Mouse (Mus musculus): ENCODE results near the gene Erc2. TPM values are rescaled to one million over a fixed set of nuclear protein-coding genes. Genes with fewer than 3 reads are reported as not detected.

The Erc2 gene
- polyA plus RNA-seq, 1 experiment from 2014 or later: 1.3 TPM

GRCm38 (mm10) chr14:27628701-27629100 lies 6.5 kb downstream of the Erc2 start:
- no peak overlapping the region for H3K4me3 ChIP-seq (replicated peaks)
- no peak overlapping the region for H3K9ac ChIP-seq
- no peak overlapping the region for H3K4me2 ChIP-seq
- no peaks in the 10 kb centered on the region for H3K9me3 ChIP-seq (replicated peaks)
- WGBS (ENCODE audit: insufficient replicate concordance): 54% methylated on average over 10 of the region's 10 CpGs
- H3K4me1 ChIP-seq (replicated peaks): no peaks in the 10 kb centered on the region
- no peak overlapping the region for H3K27ac ChIP-seq (replicated peaks)
- H3K36me3 ChIP-seq (replicated peaks): no peaks in the 10 kb centered on the region
- peaks cover 9% of the 10 kb centered on the region for H3K27me3 ChIP-seq
- no peak for ATAC-seq (ENCODE audit: insufficient read depth)

DNA sequence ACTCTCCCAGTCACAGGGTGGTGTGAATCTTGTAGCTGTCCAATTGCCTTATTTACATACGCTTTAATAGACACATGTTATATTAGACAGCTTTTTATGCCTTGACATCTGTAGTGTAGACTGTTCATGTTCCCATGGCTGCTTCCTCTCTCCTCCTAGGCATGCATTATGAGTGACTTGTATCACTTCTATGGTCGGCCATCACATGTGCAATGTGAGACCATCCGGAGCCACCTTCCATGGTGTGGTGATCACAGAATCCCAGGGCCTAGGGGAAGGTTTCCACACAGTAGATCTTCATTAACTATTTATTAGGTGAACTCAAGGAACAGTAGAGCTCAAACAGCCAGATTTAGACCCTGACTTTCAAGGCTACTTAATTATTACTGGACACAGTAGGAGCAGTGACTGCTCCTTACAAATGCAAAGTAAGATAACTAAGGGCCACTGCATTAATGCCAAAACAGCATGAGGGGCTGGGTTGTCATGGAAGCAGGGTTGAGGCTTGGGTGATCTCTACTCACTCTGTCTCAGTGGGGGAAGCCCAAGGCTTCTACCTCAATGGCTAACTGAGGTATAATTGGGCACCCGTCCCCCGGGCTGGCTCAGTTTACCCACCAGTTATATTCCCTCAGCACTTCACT lies 7.3 kb downstream of the Erc2 start:
- WGBS (ENCODE audit: insufficient replicate concordance): 63% methylated on average over 5 of the region's 5 CpGs
- no peak overlapping the region for H3K9ac ChIP-seq
- H3K36me3 ChIP-seq (replicated peaks): no peaks in the 10 kb centered on the region
- H3K4me3 ChIP-seq (replicated peaks): no peak overlapping the region
- ATAC-seq (ENCODE audit: insufficient read depth): no peak
- no peaks in the 10 kb centered on the region for H3K4me1 ChIP-seq (replicated peaks)
- H3K27ac ChIP-seq (replicated peaks): no peak overlapping the region
- no peak overlapping the region for H3K4me2 ChIP-seq
- H3K9me3 ChIP-seq (replicated peaks): no peaks in the 10 kb centered on the region
- H3K27me3 ChIP-seq: 0 out of 2 replicates have a peak, but pooled peaks cover 1% of the 10 kb centered on the region

GRCm38 (mm10) chr14:27630973-27631640 lies 8.9 kb downstream of the Erc2 start:
- no peak overlapping the region for H3K4me2 ChIP-seq
- H3K27ac ChIP-seq (replicated peaks): no peak overlapping the region
- no peaks in the 10 kb centered on the region for H3K27me3 ChIP-seq
- no peaks in the 10 kb centered on the region for H3K4me1 ChIP-seq (replicated peaks)
- 62% methylated on average over 9 of the region's 9 CpGs for WGBS (ENCODE audit: insufficient replicate concordance)
- H3K9ac ChIP-seq: no peak overlapping the region
- H3K4me3 ChIP-seq (replicated peaks): no peak overlapping the region
- no peak for ATAC-seq (ENCODE audit: insufficient read depth)
- H3K9me3 ChIP-seq (replicated peaks): no peaks in the 10 kb centered on the region
- H3K36me3 ChIP-seq (replicated peaks): no peaks in the 10 kb centered on the region

GRCm38 (mm10) chr14:27634761-27635160 lies 12.5 kb downstream of the Erc2 start:
- H3K27ac ChIP-seq (replicated peaks): no peak overlapping the region
- H3K27me3 ChIP-seq: no peaks in the 10 kb centered on the region
- no peaks in the 10 kb centered on the region for H3K4me1 ChIP-seq (replicated peaks)
- no peak overlapping the region for H3K4me2 ChIP-seq
- 55% methylated on average over 6 of the region's 6 CpGs for WGBS (ENCODE audit: insufficient replicate concordance)
- no peak overlapping the region for H3K9ac ChIP-seq
- H3K36me3 ChIP-seq (replicated peaks): no peaks in the 10 kb centered on the region
- no peak overlapping the region for H3K4me3 ChIP-seq (replicated peaks)
- no peaks in the 10 kb centered on the region for H3K9me3 ChIP-seq (replicated peaks)
- no peak for ATAC-seq (ENCODE audit: insufficient read depth)

- no peaks in the 10 kb centered on the region for H3K9me3 ChIP-seq (replicated peaks)
- WGBS (ENCODE audit: insufficient replicate concordance): 49% methylated on average over 2 of the region's 2 CpGs
- no peak for ATAC-seq (ENCODE audit: insufficient read depth)
- no peak overlapping the region for H3K27ac ChIP-seq (replicated peaks)
- no peak overlapping the region for H3K9ac ChIP-seq
- H3K36me3 ChIP-seq (replicated peaks): no peaks in the 10 kb centered on the region
- H3K4me1 ChIP-seq (replicated peaks): no peaks in the 10 kb centered on the region
- no peak overlapping the region for H3K4me3 ChIP-seq (replicated peaks)
- no peak overlapping the region for H3K4me2 ChIP-seq
- H3K27me3 ChIP-seq: no peaks in the 10 kb centered on the region
Measured at GRCm38 (mm10) chr14:27636556-27636955, 14.3 kb downstream of the Erc2 start.

GRCm38 (mm10) chr14:27641382-27641781 lies 19.2 kb downstream of the Erc2 start:
- Histone ChIP-seq H3K36me3 (replicated peaks) (no peaks in the 10 kb centered on the region), H3K9ac (no peak overlapping the region), H3K4me3 (replicated peaks) (no peak overlapping the region), H3K4me2 (no peak overlapping the region), H3K27ac (replicated peaks) (no peak overlapping the region), H3K4me1 (replicated peaks) (no peaks in the 10 kb centered on the region), H3K27me3 (no peaks in the 10 kb centered on the region), H3K9me3 (replicated peaks) (no peaks in the 10 kb centered on the region)
- ATAC-seq (ENCODE audit: insufficient read depth): no peak
- 43% methylated on average over 3 of the region's 3 CpGs for WGBS (ENCODE audit: insufficient replicate concordance)

DNA sequence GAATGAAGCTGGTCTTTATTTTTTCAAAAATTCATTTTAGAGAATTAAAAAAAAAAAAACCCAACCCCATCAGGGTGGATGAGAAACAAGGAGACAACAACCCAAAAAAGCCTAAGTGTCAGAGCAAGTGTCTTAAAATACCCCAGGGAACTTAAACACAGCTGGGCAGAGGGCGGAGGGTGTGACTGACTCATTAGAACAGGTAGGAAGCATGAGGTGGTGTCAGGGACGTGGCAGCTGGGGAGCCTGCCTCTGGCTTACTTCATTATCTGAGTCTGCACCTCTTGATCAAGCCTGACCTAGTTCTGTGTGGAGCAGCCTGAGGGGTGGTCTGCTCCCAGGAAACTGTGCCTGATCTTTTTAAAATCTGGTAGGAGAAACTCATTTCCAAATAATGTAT lies 20.8 kb downstream of the Erc2 start:
- no peak overlapping the region for H3K27ac ChIP-seq (replicated peaks)
- no peak overlapping the region for H3K4me2 ChIP-seq
- H3K27me3 ChIP-seq: no peaks in the 10 kb centered on the region
- ATAC-seq (ENCODE audit: insufficient read depth): no peak
- H3K9ac ChIP-seq: no peak overlapping the region
- H3K4me1 ChIP-seq (replicated peaks): no peaks in the 10 kb centered on the region
- whole genome bisulfite sequencing (ENCODE audit: insufficient replicate concordance): 38% methylated on average over 2 of the region's 2 CpGs
- no peak overlapping the region for H3K4me3 ChIP-seq (replicated peaks)
- H3K9me3 ChIP-seq (replicated peaks): no peaks in the 10 kb centered on the region
- no peaks in the 10 kb centered on the region for H3K36me3 ChIP-seq (replicated peaks)

DNA sequence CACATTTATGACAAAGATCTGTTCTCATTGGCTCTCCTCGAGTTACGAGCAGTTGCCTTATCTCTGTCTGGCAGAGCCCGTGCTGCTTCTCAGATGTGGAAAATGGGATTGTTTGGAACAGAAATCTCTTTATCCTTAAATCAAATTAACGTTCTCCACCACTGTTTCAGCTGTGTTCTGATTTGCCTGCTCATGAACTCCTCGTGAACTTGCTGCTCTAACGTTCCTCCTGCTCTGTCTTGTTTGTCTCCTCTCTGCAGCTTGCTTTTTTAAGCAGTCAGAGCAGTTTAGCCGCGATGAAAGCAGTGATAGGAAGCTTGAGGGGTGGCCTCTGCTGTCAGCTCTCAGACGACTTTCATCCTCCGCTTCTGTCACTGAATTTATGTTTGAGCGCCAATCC lies 32.4 kb downstream of the Erc2 start:
- WGBS (ENCODE audit: insufficient replicate concordance): 26% methylated on average over 11 of the region's 11 CpGs
- no peak overlapping the region for H3K4me2 ChIP-seq
- H3K9ac ChIP-seq: no peak overlapping the region
- H3K36me3 ChIP-seq (replicated peaks): no peaks in the 10 kb centered on the region
- H3K27me3 ChIP-seq: no peaks in the 10 kb centered on the region
- H3K4me1 ChIP-seq (replicated peaks): no peaks in the 10 kb centered on the region
- H3K9me3 ChIP-seq (replicated peaks): no peaks in the 10 kb centered on the region
- ATAC-seq (ENCODE audit: insufficient read depth): no peak
- no peak overlapping the region for H3K4me3 ChIP-seq (replicated peaks)
- no peak overlapping the region for H3K27ac ChIP-seq (replicated peaks)

GRCm38 (mm10) chr14:27658616-27659015 lies 36.4 kb downstream of the Erc2 start:
- no peaks in the 10 kb centered on the region for H3K4me1 ChIP-seq (replicated peaks)
- no peaks in the 10 kb centered on the region for H3K27me3 ChIP-seq
- H3K9me3 ChIP-seq (replicated peaks): no peaks in the 10 kb centered on the region
- H3K4me3 ChIP-seq (replicated peaks): no peak overlapping the region
- WGBS (ENCODE audit: insufficient replicate concordance): 51% methylated on average over 3 of the region's 3 CpGs
- no peaks in the 10 kb centered on the region for H3K36me3 ChIP-seq (replicated peaks)
- H3K27ac ChIP-seq (replicated peaks): no peak overlapping the region
- no peak overlapping the region for H3K4me2 ChIP-seq
- no peak overlapping the region for H3K9ac ChIP-seq
- no peak for ATAC-seq (ENCODE audit: insufficient read depth)

- Histone ChIP-seq H3K27ac (replicated peaks) (no peak overlapping the region), H3K4me2 (no peak overlapping the region), H3K9me3 (replicated peaks) (no peaks in the 10 kb centered on the region), H3K4me1 (replicated peaks) (no peaks in the 10 kb centered on the region), H3K36me3 (replicated peaks) (no peaks in the 10 kb centered on the region), H3K27me3 (no peaks in the 10 kb centered on the region), H3K4me3 (replicated peaks) (no peak overlapping the region), H3K9ac (no peak overlapping the region)
- ATAC-seq (ENCODE audit: insufficient read depth): no peak
- WGBS (ENCODE audit: insufficient replicate concordance): 52% methylated on average over 4 of the region's 4 CpGs
Measured at GRCm38 (mm10) chr14:27661466-27661865, 39.2 kb downstream of the Erc2 start.

DNA sequence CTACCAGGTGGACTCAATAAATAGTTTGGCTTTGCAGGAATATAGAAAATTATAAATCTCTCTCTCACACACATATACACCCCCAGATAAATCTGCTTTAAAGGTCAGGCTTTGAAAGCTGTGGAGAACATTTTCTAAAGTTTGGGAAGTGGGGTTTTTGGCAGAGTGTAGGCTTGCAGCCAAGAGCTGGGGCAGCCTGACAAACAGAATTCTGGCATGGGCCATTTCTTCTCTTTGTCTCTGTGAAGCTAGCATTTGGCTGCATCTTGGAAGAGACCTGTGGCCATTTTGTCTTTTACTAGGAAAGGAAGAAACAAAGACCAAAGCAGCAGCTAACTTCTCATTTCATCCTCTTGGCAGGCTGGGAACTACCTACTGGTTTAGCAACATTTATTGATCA lies 40.0 kb downstream of the Erc2 start:
- Histone ChIP-seq H3K27ac (replicated peaks) (no peak overlapping the region), H3K4me1 (replicated peaks) (no peaks in the 10 kb centered on the region), H3K4me3 (replicated peaks) (no peak overlapping the region), H3K4me2 (no peak overlapping the region), H3K9ac (no peak overlapping the region), H3K9me3 (replicated peaks) (no peaks in the 10 kb centered on the region), H3K36me3 (replicated peaks) (no peaks in the 10 kb centered on the region), H3K27me3 (no peaks in the 10 kb centered on the region)
- no peak for ATAC-seq (ENCODE audit: insufficient read depth)

Data from liver, embryonic 15.5 days (tissue).